ENCODE assay signal across 25 mouse cellular contexts in the genomic region with DNA sequence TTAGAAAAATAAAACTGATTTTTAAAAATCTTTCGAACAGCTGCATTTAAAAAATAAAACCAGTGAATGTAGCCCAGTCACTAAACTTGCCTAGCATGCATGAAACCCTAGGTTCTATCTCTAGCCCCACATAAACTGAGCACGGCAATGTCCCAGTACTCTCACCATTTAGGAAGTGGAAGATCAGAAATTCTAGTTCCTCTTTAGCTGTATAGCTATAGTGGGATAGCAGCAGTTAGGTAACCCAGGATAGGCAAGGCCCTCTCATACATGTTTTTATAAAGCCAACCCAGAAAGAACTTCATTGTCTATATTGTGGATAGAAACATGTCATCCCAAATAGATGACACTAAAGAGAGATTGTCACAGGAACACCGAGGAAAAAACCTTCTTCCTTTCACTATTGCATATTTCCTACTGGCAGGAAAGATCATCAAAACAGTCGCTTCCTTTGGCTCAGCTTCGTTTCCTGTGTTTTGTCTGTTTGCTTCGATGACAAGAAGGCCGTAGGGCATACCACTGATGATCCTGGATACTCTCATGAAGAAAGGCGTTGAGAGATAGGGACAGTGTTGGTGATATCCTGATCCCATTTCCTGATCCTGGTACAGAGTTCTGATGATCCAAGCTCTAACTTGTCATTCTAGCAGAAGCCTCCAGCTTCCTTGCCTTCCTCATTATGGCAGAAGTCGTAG. TPM values are rescaled to one million over a fixed set of nuclear protein-coding genes. Genes with fewer than 3 reads are reported as not detected.
DNase-seq lines count a peak whose midpoint lies in the region; ATAC-seq lines count a peak whose summit lies in the region.
"Had no signal": no experiment of that assay in that cellular context is flagged by ENCODE, and none has a peak within 500 bp of the region (broad histone marks: within the 10 kb centered on the region; RNA-seq: fewer than 3 reads in every experiment).

No protein-coding gene starts in this region.

- no peak overlapping the region for H3K4me3 ChIP-seq in lung, embryonic 16.5 days (ENCODE audit: low read length)
- H3K4me3 ChIP-seq: embryonic facial prominence, embryonic 15.5 days; erythroblast, embryonic 14.5 days; forebrain, embryonic 10.5 days; forebrain, embryonic 15.5 days; heart, embryonic 10.5 days; heart, embryonic 15.5 days; hindbrain, embryonic 13.5 days had no signal

- 0 out of 2 replicates have a peak, but pooled peaks have one; percentile 34 for ATAC-seq in lung, embryonic 16.5 days (ENCODE audit: low read depth)
- ATAC-seq: forebrain, embryonic 15.5 days; hindbrain, postnatal 0 days had no signal

- no peaks in the 10 kb centered on the region for H3K36me3 ChIP-seq in lung, embryonic 16.5 days (ENCODE audit: control insufficient read depth, insufficient read depth, low read length)
- H3K36me3 ChIP-seq: embryonic facial prominence, embryonic 15.5 days; forebrain, embryonic 10.5 days; forebrain, embryonic 15.5 days; heart, embryonic 10.5 days; heart, embryonic 15.5 days; hindbrain, embryonic 13.5 days had no signal

- no peaks in the 10 kb centered on the region for H3K9me3 ChIP-seq in lung, embryonic 16.5 days (ENCODE audit: control insufficient read depth, low read length)
- H3K9me3 ChIP-seq: embryonic facial prominence, embryonic 15.5 days; forebrain, embryonic 10.5 days; forebrain, embryonic 15.5 days; heart, embryonic 10.5 days; heart, embryonic 15.5 days; hindbrain, embryonic 13.5 days had no signal

- no peak overlapping the region for H3K27ac ChIP-seq in lung, embryonic 16.5 days (ENCODE audit: low read length)
- H3K27ac ChIP-seq: embryonic facial prominence, embryonic 15.5 days; forebrain, embryonic 10.5 days; forebrain, embryonic 15.5 days; heart, embryonic 10.5 days; heart, embryonic 15.5 days; hindbrain, embryonic 13.5 days; hindbrain, postnatal 0 days had no signal

- no peaks in the 10 kb centered on the region for H3K27me3 ChIP-seq in lung, embryonic 16.5 days (ENCODE audit: control insufficient read depth, insufficient read depth, low read depth, low read length)
- H3K27me3 ChIP-seq: CH12.LX; embryonic facial prominence, embryonic 15.5 days; forebrain, embryonic 15.5 days; heart, embryonic 15.5 days; hindbrain, embryonic 13.5 days had no signal

- no peak overlapping the region for H3K4me2 ChIP-seq in lung, embryonic 16.5 days (ENCODE audit: low read depth, low read length)
- H3K4me2 ChIP-seq: embryonic facial prominence, embryonic 15.5 days; forebrain, embryonic 15.5 days; heart, embryonic 15.5 days; hindbrain, embryonic 13.5 days had no signal

- 63% methylated on average over 9 of the region's 9 CpGs for WGBS in lung, embryonic 16.5 days

- H3K9ac ChIP-seq in lung, embryonic 16.5 days (ENCODE audit: low read length), result no peak overlapping the region
- H3K9ac ChIP-seq: embryonic facial prominence, embryonic 15.5 days; forebrain, embryonic 15.5 days; heart, embryonic 15.5 days; hindbrain, embryonic 13.5 days had no signal

- DNase-seq in kidney, postnatal 14 days, result peak; percentile 7
- no peak for DNase-seq in kidney, postnatal 10 days
- peak; percentile 26 for DNase-seq in lung, postnatal 25 days (ENCODE audit: low spot score)
- no peak for DNase-seq in frontal cortex, postnatal 10 days (ENCODE audit: low spot score in 2 of 2)
- DNase-seq in ovary, postnatal 14 days (ENCODE audit: low spot score), result no peak
- no peak for DNase-seq in spleen, adult 18-20 months
- DNase-seq: adrenal gland, adult 2 months; adrenal gland, postnatal 25 days; cerebellum, adult 2 months; cerebellum, postnatal 10 days; embryo, embryonic 11 days; gastrocnemius, postnatal 14 days; heart, adult 18-20 months; heart, postnatal 14 days had no signal

- H3K4me1 ChIP-seq in lung, embryonic 16.5 days (replicated peaks; ENCODE audit: control insufficient read depth, insufficient read depth, low read length), result peaks cover 4% of the 10 kb centered on the region; the same call in 1 of the 2 replicates
- H3K4me1 ChIP-seq: embryonic facial prominence, embryonic 15.5 days; forebrain, embryonic 10.5 days; forebrain, embryonic 15.5 days; heart, embryonic 10.5 days; heart, embryonic 15.5 days; hindbrain, embryonic 13.5 days had no signal

RNA-seq across cellular contexts. Expression of a gene that starts 12.0 kb away (rescaled TPM):
- 31.2 and 32.7 TPM in 2 replicates for polyA plus RNA-seq in lung, embryonic 16.5 days (2015; fragmentation: Nextera tagmentation; extraction: Ambion mirVana)

RNA-seq across cellular contexts. Expression of a gene that starts 32.8 kb away (rescaled TPM):
- not detected in 2 replicates for polyA plus RNA-seq in lung, embryonic 16.5 days (2015; fragmentation: Nextera tagmentation; extraction: Ambion mirVana)
- polyA plus RNA-seq: adrenal gland, adult 2 months; cerebellum, adult 2 months; embryonic facial prominence, embryonic 11.5 days; embryonic facial prominence, embryonic 15.5 days; erythroblast, embryonic 14.5 days; forebrain, embryonic 10.5 days; forebrain, embryonic 15.5 days; heart, embryonic 10.5 days; heart, embryonic 15.5 days; hindbrain, embryonic 13.5 days; hindbrain, postnatal 0 days had no signal

Comparison
In these comparisons a context has a peak if more than half of its experiments do, and no peak if none do; other contexts are left out.
1. DNase-seq: peak in kidney, postnatal 14 days (single experiment) and lung, postnatal 25 days (single experiment); none in kidney, postnatal 10 days (single experiment), frontal cortex, postnatal 10 days (0 of 2), ovary, postnatal 14 days (single experiment) and spleen, adult 18-20 months (0 of 2).